Mouse (Mus musculus) heart, embryonic 11.5 days (tissue): ENCODE measurements around the gene Apobec1. TPM values are rescaled to one million over a fixed set of nuclear protein-coding genes. Genes with fewer than 3 reads are reported as not detected.
"Not testable (repeated sequence)": the region's sequence is repeated elsewhere in the genome, so short reads cannot be mapped to it uniquely, and the experiment has no call there.

Experiments used
- ATAC-seq: fragments of 200-750 bp; cut with Nextera tagmentation; replicated peaks from 2 replicates; pipeline ENCODE4 v1.8.0; 2017; ENCODE audit warnings: moderate library complexity; ENCODE audit not compliant: insufficient number of reproducible peaks, low FRiP score, low TSS enrichment
- H3K27ac ChIP-seq: fragments of 300-500 bp; sonication (generic); 2 replicates; pipeline ENCODE4 v1.5.1; 2014; ENCODE audit warnings: mild to moderate bottlenecking, low read depth, low read length
- H3K27me3 ChIP-seq: fragments of 300-500 bp; sonication (generic); 2 replicates; pipeline ENCODE4 v1.6.1; 2014; ENCODE audit warnings: mild to moderate bottlenecking, low read length, mixed read lengths; ENCODE audit not compliant: control insufficient read depth, insufficient read depth
- H3K36me3 ChIP-seq: fragments of 300-500 bp; sonication (generic); 2 replicates; pipeline ENCODE4 v1.6.1; 2014; ENCODE audit warnings: mild to moderate bottlenecking, low read length, moderate library complexity, mixed read lengths; ENCODE audit not compliant: control insufficient read depth, insufficient read depth
- H3K4me1 ChIP-seq: fragments of 300-500 bp; sonication (generic); 2 replicates; pipeline ENCODE4 v1.6.1; 2014; ENCODE audit warnings: low read length; ENCODE audit not compliant: control insufficient read depth, insufficient read depth
- H3K4me2 ChIP-seq: fragments of 300-500 bp; sonication (generic); 2 replicates; pipeline ENCODE4 v1.6.1; 2014; ENCODE audit warnings: mild to moderate bottlenecking, moderate library complexity
- H3K4me3 ChIP-seq: fragments of 300-500 bp; sonication (generic); 2 replicates; pipeline ENCODE4 v1.5.1; 2014; ENCODE audit warnings: low read depth, low read length
- H3K9ac ChIP-seq: fragments of 300-500 bp; sonication (generic); 2 replicates; pipeline ENCODE4 v1.6.1; 2014; ENCODE audit warnings: mild to moderate bottlenecking, low read depth, low read length, moderate library complexity
- H3K9me3 ChIP-seq: fragments of 300-500 bp; sonication (generic); replicated peaks from 2 replicates; pipeline ENCODE4 v1.6.1; 2016; ENCODE audit warnings: low read length; ENCODE audit not compliant: control insufficient read depth
- WGBS: fragments of 180-500 bp; shearing (Covaris S2); extraction: QIAGEN DNeasy Blood & Tissue Kit; methylation state at CpG from one replicate; pipeline ENCODE4 v1.1.7; 2014; ENCODE audit not compliant: insufficient replicate concordance; 5-methylcytosine and 5-hydroxymethylcytosine counted together
- polyA plus RNA-seq: library from polyadenylated mRNA; unstranded; fragments of >200 nt; fragmentation: Nextera tagmentation; extraction: Ambion mirVana; gene quantifications from 2 replicates; pipeline ENCODE4 v1.2.1, GENCODE M21; 2014

Gene Apobec1
- polyA plus RNA-seq, 1 experiment from 2014 or later, result 2.4 TPM

- H3K36me3 ChIP-seq, result no peaks in the 10 kb centered on the region
- H3K9me3 ChIP-seq, result no peaks in the 10 kb centered on the region
- H3K4me1 ChIP-seq, result no peaks in the 10 kb centered on the region
- H3K4me2 ChIP-seq, result no peak overlapping the region
- 56% methylated on average over 1 of the region's 1 CpGs for WGBS
- H3K27ac ChIP-seq, result no peak overlapping the region
- ATAC-seq, result no peak
- no peak overlapping the region for H3K4me3 ChIP-seq
- H3K9ac ChIP-seq, result no peak overlapping the region
- H3K27me3 ChIP-seq, result no peaks in the 10 kb centered on the region
Observed at GRCm38 (mm10) chr6:122579086-122579485, 23.2 kb downstream of the Apobec1 start.

GRCm38 (mm10) chr6:122577030-122577429, 25.2 kb downstream of the Apobec1 start:
- no peaks in the 10 kb centered on the region for H3K9me3 ChIP-seq
- 87% methylated on average over 3 of the region's 3 CpGs for WGBS
- no peaks in the 10 kb centered on the region for H3K36me3 ChIP-seq
- H3K27ac ChIP-seq, result no peak overlapping the region
- no peaks in the 10 kb centered on the region for H3K27me3 ChIP-seq
- ATAC-seq, result no peak
- no peak overlapping the region for H3K9ac ChIP-seq
- H3K4me3 ChIP-seq, result no peak overlapping the region
- H3K4me2 ChIP-seq, result no peak overlapping the region
- no peaks in the 10 kb centered on the region for H3K4me1 ChIP-seq

GRCm38 (mm10) chr6:122575037-122575436, 27.2 kb downstream of the Apobec1 start:
- not testable (repeated sequence) for H3K27ac ChIP-seq, H3K27me3 ChIP-seq, H3K4me2 ChIP-seq, H3K4me3 ChIP-seq, H3K4me1 ChIP-seq, ATAC-seq, H3K36me3 ChIP-seq, H3K9ac ChIP-seq, H3K9me3 ChIP-seq
- WGBS, result 76% methylated on average over 1 of the region's 1 CpGs

GRCm38 (mm10) chr6:122571617-122571959, 30.7 kb downstream of the Apobec1 start:
- no peak overlapping the region for H3K4me3 ChIP-seq
- 38% methylated on average over 3 of the region's 3 CpGs for WGBS
- H3K4me2 ChIP-seq, result no peak overlapping the region
- no peak overlapping the region for H3K9ac ChIP-seq
- no peaks in the 10 kb centered on the region for H3K36me3 ChIP-seq
- H3K27ac ChIP-seq, result no peak overlapping the region
- no peak for ATAC-seq
- H3K27me3 ChIP-seq, result no peaks in the 10 kb centered on the region
- no peaks in the 10 kb centered on the region for H3K9me3 ChIP-seq
- H3K4me1 ChIP-seq, result no peaks in the 10 kb centered on the region

- no peaks in the 10 kb centered on the region for H3K36me3 ChIP-seq
- H3K4me3 ChIP-seq, result no peak overlapping the region
- WGBS, result 59% methylated on average over 8 of the region's 8 CpGs
- ATAC-seq, result no peak
- no peaks in the 10 kb centered on the region for H3K9me3 ChIP-seq
- no peaks in the 10 kb centered on the region for H3K4me1 ChIP-seq
- no peak overlapping the region for H3K9ac ChIP-seq
- no peak overlapping the region for H3K4me2 ChIP-seq
- H3K27ac ChIP-seq, result no peak overlapping the region
- no peaks in the 10 kb centered on the region for H3K27me3 ChIP-seq
Observed at GRCm38 (mm10) chr6:122570695-122571616, 31.3 kb downstream of the Apobec1 start.

- no peaks in the 10 kb centered on the region for H3K36me3 ChIP-seq
- H3K27ac ChIP-seq, result no peak overlapping the region
- H3K4me1 ChIP-seq, result no peaks in the 10 kb centered on the region
- no peaks in the 10 kb centered on the region for H3K9me3 ChIP-seq
- no peak overlapping the region for H3K4me3 ChIP-seq
- no peaks in the 10 kb centered on the region for H3K27me3 ChIP-seq
- no peak overlapping the region for H3K9ac ChIP-seq
- no peak for ATAC-seq
- H3K4me2 ChIP-seq, result no peak overlapping the region
- WGBS, result 75% methylated on average over 1 of the region's 1 CpGs
Observed at GRCm38 (mm10) chr6:122569762-122570161, 32.5 kb downstream of the Apobec1 start.

GRCm38 (mm10) chr6:122569113-122569512, 33.1 kb downstream of the Apobec1 start:
- H3K27ac ChIP-seq, result no peak overlapping the region
- H3K4me2 ChIP-seq, result no peak overlapping the region
- no peak for ATAC-seq
- no peak overlapping the region for H3K4me3 ChIP-seq
- H3K9me3 ChIP-seq, result no peaks in the 10 kb centered on the region
- H3K4me1 ChIP-seq, result no peaks in the 10 kb centered on the region
- no peak overlapping the region for H3K9ac ChIP-seq
- WGBS, result 60% methylated on average over 5 of the region's 5 CpGs
- H3K36me3 ChIP-seq, result no peaks in the 10 kb centered on the region
- H3K27me3 ChIP-seq, result no peaks in the 10 kb centered on the region

GRCm38 (mm10) chr6:122565070-122565784, 37.0 kb downstream of the Apobec1 start:
- Histone ChIP-seq H3K27me3 (peaks cover 4% of the 10 kb centered on the region; the same call in 1 of the 2 replicates), H3K36me3 (no peaks in the 10 kb centered on the region), H3K27ac (no peak overlapping the region), H3K9me3 (no peaks in the 10 kb centered on the region), H3K4me3 (no peak overlapping the region), H3K4me2 (no peak overlapping the region), H3K9ac (no peak overlapping the region), H3K4me1 (no peaks in the 10 kb centered on the region)
- ATAC-seq, result no peak
- 86% methylated on average over 9 of the region's 9 CpGs for WGBS
